Mouse (Mus musculus): Measurements from ENCODE around the gene Fuom.

Gene Fuom

DNA sequence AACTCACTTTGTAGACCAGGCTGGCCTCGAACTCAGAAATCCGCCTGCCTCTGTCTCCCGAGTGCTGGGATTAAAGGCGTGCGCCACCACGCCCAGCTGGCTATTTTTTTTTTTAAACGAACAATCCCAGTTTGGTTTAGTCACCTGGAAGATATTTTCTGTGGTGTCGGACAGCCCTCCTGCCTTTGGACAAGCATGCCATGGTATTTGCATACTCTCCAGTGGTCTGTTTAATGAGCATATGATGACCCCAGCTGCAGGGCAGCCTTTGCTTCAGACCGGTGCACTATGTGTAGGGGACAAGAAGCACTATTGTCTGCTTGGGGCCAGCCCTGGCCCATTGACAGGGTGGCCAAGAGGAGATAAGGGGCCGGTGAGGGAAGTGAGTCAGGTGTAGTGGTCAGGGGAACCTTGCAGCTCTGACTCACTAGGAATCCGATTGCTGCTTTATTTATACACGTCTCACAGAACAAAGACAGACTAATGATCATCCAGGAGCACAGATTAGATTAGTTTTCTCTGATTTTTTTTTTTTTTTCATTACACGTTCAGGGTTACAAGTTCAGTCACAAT, 19.2 kb upstream of the Fuom start:
- H3K27me3 ChIP-seq (ENCODE audit: control insufficient read depth, insufficient read depth, low read length, poor library complexity, severe bottlenecking), result no peaks in the 10 kb centered on the region
- no peaks in the 10 kb centered on the region for H3K36me3 ChIP-seq (ENCODE audit: control insufficient read depth, insufficient read depth, low read length, poor library complexity, severe bottlenecking)
- DNase-seq (ENCODE audit: low read depth, low spot score), result no peak

- Histone ChIP-seq H3K27me3 (ENCODE audit: control insufficient read depth, insufficient read depth, low read length, poor library complexity, severe bottlenecking) (no peaks in the 10 kb centered on the region), H3K36me3 (ENCODE audit: control insufficient read depth, insufficient read depth, low read length, poor library complexity, severe bottlenecking) (no peaks in the 10 kb centered on the region)
- no peak for DNase-seq (ENCODE audit: low read depth, low spot score)
Measured at GRCm38 (mm10) chr7:140120484-140120883, 18.2 kb upstream of the Fuom start.

GRCm38 (mm10) chr7:140116329-140117054, 14.3 kb upstream of the Fuom start, which contains the start of gene Echs1:
Echs1 (minus strand) TSS chr7:140116476.
- DNase-seq (ENCODE audit: low read depth, low spot score), result peak; percentile 90
- Histone ChIP-seq H3K27me3 (ENCODE audit: control insufficient read depth, insufficient read depth, low read length, poor library complexity, severe bottlenecking) (no peaks in the 10 kb centered on the region), H3K36me3 (ENCODE audit: control insufficient read depth, insufficient read depth, low read length, poor library complexity, severe bottlenecking) (no peaks in the 10 kb centered on the region)

GRCm38 (mm10) chr7:140115583-140116328, 13.5 kb upstream of the Fuom start, which contains the start of gene Paox:
Paox (plus strand) TSS chr7:140115799.
- H3K27me3 ChIP-seq (ENCODE audit: control insufficient read depth, insufficient read depth, low read length, poor library complexity, severe bottlenecking), result no peaks in the 10 kb centered on the region
- peak; percentile 8 for DNase-seq (ENCODE audit: low read depth, low spot score)
- H3K36me3 ChIP-seq (ENCODE audit: control insufficient read depth, insufficient read depth, low read length, poor library complexity, severe bottlenecking), result no peaks in the 10 kb centered on the region

- Histone ChIP-seq H3K36me3 (ENCODE audit: control insufficient read depth, insufficient read depth, low read length, poor library complexity, severe bottlenecking) (0 out of 2 replicates have a peak, but pooled peaks cover 4% of the 10 kb centered on the region), H3K27me3 (ENCODE audit: control insufficient read depth, insufficient read depth, low read length, poor library complexity, severe bottlenecking) (no peaks in the 10 kb centered on the region)
- no peak for DNase-seq (ENCODE audit: low read depth, low spot score)
Measured at GRCm38 (mm10) chr7:140111943-140112342, 9.7 kb upstream of the Fuom start.

DNA sequence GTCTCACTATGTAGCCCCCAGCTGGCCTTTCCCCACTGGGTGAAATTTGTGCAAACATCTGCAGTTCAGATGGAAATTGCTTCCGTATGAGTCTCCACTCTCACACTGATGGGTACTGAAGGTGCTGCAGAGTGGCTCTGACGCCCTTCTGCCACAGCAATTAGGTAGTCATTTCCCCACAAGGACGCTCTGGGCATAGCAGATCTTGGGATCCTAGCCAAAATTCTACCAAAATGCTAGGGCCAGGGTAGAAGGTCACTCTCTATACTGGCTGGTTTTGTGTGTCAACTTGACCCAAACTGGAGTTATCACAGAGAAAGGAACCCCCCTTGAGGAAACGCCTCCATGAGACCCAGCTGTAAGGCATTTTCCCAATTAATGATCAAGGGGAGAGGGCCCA, 1.8 kb upstream of the Fuom start:
- peaks cover 5% of the 10 kb centered on the region; the same call in 1 of the 2 replicates for H3K36me3 ChIP-seq (ENCODE audit: control insufficient read depth, insufficient read depth, low read length, poor library complexity, severe bottlenecking)
- DNase-seq (ENCODE audit: low read depth, low spot score), result no peak
- H3K27me3 ChIP-seq (ENCODE audit: control insufficient read depth, insufficient read depth, low read length, poor library complexity, severe bottlenecking), result no peaks in the 10 kb centered on the region

GRCm38 (mm10) chr7:140101498-140101897, 743 bp downstream of the Fuom start:
- DNase-seq (ENCODE audit: low read depth, low spot score), result no peak
- Histone ChIP-seq H3K27me3 (ENCODE audit: control insufficient read depth, insufficient read depth, low read length, poor library complexity, severe bottlenecking) (no peaks in the 10 kb centered on the region), H3K36me3 (ENCODE audit: control insufficient read depth, insufficient read depth, low read length, poor library complexity, severe bottlenecking) (peaks cover 3% of the 10 kb centered on the region; the same call in 1 of the 2 replicates)

DNA sequence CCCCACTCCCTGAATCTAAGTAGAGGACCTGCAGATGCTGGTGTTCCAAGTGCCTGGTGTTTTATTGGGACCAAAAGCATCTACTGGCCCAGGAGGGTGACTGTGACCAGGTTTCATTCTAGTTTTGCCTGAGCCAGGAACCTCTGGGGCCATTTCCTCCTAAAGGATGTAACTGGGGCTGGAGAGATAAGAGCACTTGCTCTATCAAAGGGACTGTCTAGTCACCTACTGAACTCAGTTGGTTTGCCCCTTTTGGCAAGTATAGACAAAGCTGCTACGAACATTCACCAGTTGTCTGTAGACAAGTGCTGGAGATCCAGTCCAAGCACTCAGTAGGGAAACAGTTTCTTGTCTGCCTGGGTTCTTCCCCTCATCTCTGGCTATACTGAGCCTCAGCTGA, 3.8 kb downstream of the Fuom start:
- DNase-seq (ENCODE audit: low read depth, low spot score), result no peak
- H3K36me3 ChIP-seq (ENCODE audit: control insufficient read depth, insufficient read depth, low read length, poor library complexity, severe bottlenecking), result no peaks in the 10 kb centered on the region
- H3K27me3 ChIP-seq (ENCODE audit: control insufficient read depth, insufficient read depth, low read length, poor library complexity, severe bottlenecking), result no peaks in the 10 kb centered on the region

DNA sequence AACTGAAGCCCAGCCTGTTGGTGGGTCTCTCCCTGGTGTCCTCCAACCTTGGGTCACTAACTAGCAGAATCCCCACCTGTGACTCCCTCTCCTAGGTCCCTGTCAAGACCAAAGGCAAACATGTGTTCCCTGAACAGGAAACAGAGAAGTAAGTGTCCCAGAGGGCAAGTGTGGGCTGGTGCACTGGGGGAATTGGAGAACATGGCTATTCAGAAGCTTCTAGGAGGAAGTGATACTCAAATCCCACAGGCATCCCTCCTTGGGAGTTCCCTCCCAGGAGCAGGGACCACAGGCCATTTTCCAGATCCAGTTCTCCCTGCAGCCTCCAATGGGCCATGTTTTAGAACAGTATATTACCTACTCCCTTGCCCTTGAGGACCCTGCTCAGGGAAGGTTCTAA, 6.2 kb downstream of the Fuom start:
- Histone ChIP-seq H3K36me3 (ENCODE audit: control insufficient read depth, insufficient read depth, low read length, poor library complexity, severe bottlenecking) (no peaks in the 10 kb centered on the region), H3K27me3 (ENCODE audit: control insufficient read depth, insufficient read depth, low read length, poor library complexity, severe bottlenecking) (no peaks in the 10 kb centered on the region)
- DNase-seq (ENCODE audit: low read depth, low spot score), result no peak

DNA sequence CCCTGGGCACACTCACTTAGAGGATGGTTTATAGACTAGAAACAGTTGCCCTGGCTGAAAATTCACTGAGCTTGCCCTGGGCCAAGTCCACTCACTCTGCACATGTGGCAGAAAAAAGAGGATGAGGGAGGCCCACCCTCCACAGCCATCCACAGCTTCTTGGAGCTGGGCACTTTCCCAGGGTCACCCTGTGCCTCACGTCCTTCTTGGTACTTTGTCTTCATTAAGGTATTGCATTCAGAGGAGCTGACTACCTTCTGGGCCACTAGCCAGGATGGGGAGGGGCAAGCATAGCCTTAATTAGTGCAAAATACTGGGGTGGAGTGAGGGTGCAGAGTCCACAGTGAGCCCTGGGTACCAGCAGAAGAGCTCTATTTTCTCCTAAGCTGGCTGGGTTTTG, 6.7 kb downstream of the Fuom start:
- Histone ChIP-seq H3K27me3 (ENCODE audit: control insufficient read depth, insufficient read depth, low read length, poor library complexity, severe bottlenecking) (no peaks in the 10 kb centered on the region), H3K36me3 (ENCODE audit: control insufficient read depth, insufficient read depth, low read length, poor library complexity, severe bottlenecking) (no peaks in the 10 kb centered on the region)
- no peak for DNase-seq (ENCODE audit: low read depth, low spot score)

- Histone ChIP-seq H3K27me3 (ENCODE audit: control insufficient read depth, insufficient read depth, low read length, poor library complexity, severe bottlenecking) (no peaks in the 10 kb centered on the region), H3K36me3 (ENCODE audit: control insufficient read depth, insufficient read depth, low read length, poor library complexity, severe bottlenecking) (no peaks in the 10 kb centered on the region)
- no peak for DNase-seq (ENCODE audit: low read depth, low spot score)
Measured at GRCm38 (mm10) chr7:140094954-140095353, 7.3 kb downstream of the Fuom start.

- Histone ChIP-seq H3K36me3 (ENCODE audit: control insufficient read depth, insufficient read depth, low read length, poor library complexity, severe bottlenecking) (no peaks in the 10 kb centered on the region), H3K27me3 (ENCODE audit: control insufficient read depth, insufficient read depth, low read length, poor library complexity, severe bottlenecking) (no peaks in the 10 kb centered on the region)
- DNase-seq (ENCODE audit: low read depth, low spot score), result no peak
Measured at GRCm38 (mm10) chr7:140092924-140093528, 9.2 kb downstream of the Fuom start, which contains the start of gene Prap1. Prap1 (plus strand) TSS chr7:140093395.

DNA sequence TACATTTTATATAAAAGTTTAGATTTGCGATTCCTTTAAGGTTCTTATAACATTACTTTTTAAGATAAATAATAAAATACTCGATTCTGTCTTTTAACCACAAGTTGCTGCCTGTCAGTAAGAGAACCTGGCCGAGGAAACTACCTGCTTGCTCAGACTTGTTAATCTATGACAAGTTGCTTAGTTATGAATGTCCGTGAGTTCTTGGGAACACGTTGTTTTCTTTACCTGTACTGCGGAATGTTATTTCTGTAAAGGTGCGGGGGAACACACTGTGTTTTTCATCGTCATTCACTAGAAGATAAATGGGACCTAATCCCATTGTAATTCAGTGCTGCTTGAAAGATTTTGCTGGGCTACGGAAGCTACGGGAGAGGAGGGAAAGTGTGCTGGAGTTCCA, 11.6 kb downstream of the Fuom start:
- DNase-seq (ENCODE audit: low read depth, low spot score), result no peak
- no peaks in the 10 kb centered on the region for H3K36me3 ChIP-seq (ENCODE audit: control insufficient read depth, insufficient read depth, low read length, poor library complexity, severe bottlenecking)

DNA sequence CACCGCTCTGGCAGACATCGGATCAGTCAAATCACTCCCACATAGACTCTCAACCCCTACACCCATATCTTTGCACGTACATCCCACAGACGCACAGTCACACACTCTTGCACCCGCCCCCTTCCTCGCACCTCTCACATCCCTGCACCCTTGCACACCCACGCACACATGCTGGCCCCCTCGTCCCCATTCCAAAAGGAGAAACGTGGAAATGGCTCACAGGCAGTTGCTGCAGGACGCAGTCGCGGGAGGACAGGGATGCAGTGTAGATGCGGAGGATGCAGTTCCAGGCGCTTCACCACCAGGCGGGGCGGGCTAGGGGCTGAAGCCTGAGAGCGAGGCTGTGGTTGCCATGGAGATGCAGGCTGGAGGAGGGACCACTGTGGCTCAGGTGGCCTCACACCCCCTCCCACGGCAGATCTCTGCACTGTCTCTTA, 20.0 kb downstream of the Fuom start, which contains the start of gene Caly:
TSS of gene Caly (minus strand) at position 307 of the 437 bp plus-strand sequence.
- Histone ChIP-seq H3K27me3 (ENCODE audit: control insufficient read depth, insufficient read depth, low read length, poor library complexity, severe bottlenecking) (no peaks in the 10 kb centered on the region), H3K36me3 (ENCODE audit: control insufficient read depth, insufficient read depth, low read length, poor library complexity, severe bottlenecking) (no peaks in the 10 kb centered on the region)
- peak; percentile 20 for DNase-seq (ENCODE audit: low read depth, low spot score)

More for the DNA sequence above, 11.6 kb downstream of the Fuom start:
- H3K27me3 ChIP-seq (ENCODE audit: control insufficient read depth, insufficient read depth, low read length, poor library complexity, severe bottlenecking), result no peaks in the 10 kb centered on the region

All from splenic B cell, adult 2 months (primary cell).